In genomic region chr3:60409283-60409633, GRCm38 (mm10) we compare ENCODE assay signal across 10 mouse cellular contexts.
DNase-seq lines count a peak whose midpoint lies in the region; ATAC-seq and TF ChIP-seq lines count a peak whose summit lies in the region.
"Had no signal": no experiment of that assay in that cellular context is flagged by ENCODE, and none has a peak within 500 bp of the region (broad histone marks: within the 10 kb centered on the region; RNA-seq: fewer than 3 reads in every experiment).

No protein-coding gene starts in this region.

- ATAC-seq in embryonic facial prominence, embryonic 15.5 days (ENCODE audit: insufficient number of reproducible peaks, low FRiP score, low TSS enrichment, low read depth) = no peak
- no peak for ATAC-seq in kidney, postnatal 0 days (replicated peaks; ENCODE audit: low FRiP score, low read depth)
- no peak for ATAC-seq in stomach, embryonic 14.5 days (ENCODE audit: insufficient number of reproducible peaks, insufficient read depth, low FRiP score, low read depth)

- TF ChIP-seq CTCF in layer of hippocampus, adult 2 months (conservative IDR thresholded peaks at IDR 0.05) = no peak
- no peak for TF ChIP-seq CTCF in kidney, postnatal 0 days (IDR thresholded peaks at IDR 0.05; ENCODE audit: low read depth)

- peak overlapping the region; percentile 54 for H3K4me3 ChIP-seq in layer of hippocampus, adult 2 months
- H3K4me3 ChIP-seq in embryonic facial prominence, embryonic 15.5 days (replicated peaks) = 0 out of 2 replicates have a peak overlapping the region, but pooled peaks have one; percentile 31
- no peak overlapping the region; the same call in 1 of the 2 replicates for H3K4me3 ChIP-seq in kidney, postnatal 0 days (replicated peaks; ENCODE audit: low read depth, low read length)
- no peak overlapping the region for H3K4me3 ChIP-seq in stomach, embryonic 14.5 days (ENCODE audit: low read depth, low read length)
- H3K4me3 ChIP-seq: hindbrain, embryonic 15.5 days; neural tube, embryonic 13.5 days had no signal

- no peak for DNase-seq in layer of hippocampus, adult 2 months (ENCODE audit: low spot score in 2 of 2)
- DNase-seq in layer of hippocampus, adult 9-10 months (ENCODE audit: low spot score) = no peak
- no peak for DNase-seq in kidney, postnatal 0 days (ENCODE audit: low spot score)
- no peak for DNase-seq in urinary bladder, postnatal 25 days (ENCODE audit: low spot score)
- DNase-seq in cerebellum, adult 11 months = no peak
- no peak for DNase-seq in embryo, embryonic 11 days

- H3K4me1 ChIP-seq in embryonic facial prominence, embryonic 15.5 days = peaks cover 3% of the 10 kb centered on the region; the same call in 1 of the 2 replicates
- no peaks in the 10 kb centered on the region for H3K4me1 ChIP-seq in kidney, postnatal 0 days (replicated peaks; ENCODE audit: insufficient read depth, low read length)
- no peaks in the 10 kb centered on the region for H3K4me1 ChIP-seq in stomach, embryonic 14.5 days (ENCODE audit: control insufficient read depth, insufficient read depth, low read length)
- H3K4me1 ChIP-seq: hindbrain, embryonic 15.5 days; neural tube, embryonic 13.5 days had no signal

- H3K27me3 ChIP-seq in embryonic facial prominence, embryonic 15.5 days = no peaks in the 10 kb centered on the region
- no peaks in the 10 kb centered on the region for H3K27me3 ChIP-seq in kidney, postnatal 0 days (ENCODE audit: insufficient read depth, low read length)
- H3K27me3 ChIP-seq in stomach, embryonic 14.5 days (ENCODE audit: control insufficient read depth, insufficient read depth, low read length) = no peaks in the 10 kb centered on the region
- H3K27me3 ChIP-seq: hindbrain, embryonic 15.5 days; neural tube, embryonic 13.5 days had no signal

- H3K36me3 ChIP-seq in embryonic facial prominence, embryonic 15.5 days = no peaks in the 10 kb centered on the region
- no peaks in the 10 kb centered on the region for H3K36me3 ChIP-seq in kidney, postnatal 0 days (ENCODE audit: insufficient read depth, low read length)
- no peaks in the 10 kb centered on the region for H3K36me3 ChIP-seq in stomach, embryonic 14.5 days (ENCODE audit: control insufficient read depth, insufficient read depth, low read length)
- H3K36me3 ChIP-seq: hindbrain, embryonic 15.5 days; neural tube, embryonic 13.5 days had no signal

- peak overlapping the region; percentile 40 for H3K4me2 ChIP-seq in embryonic facial prominence, embryonic 15.5 days (replicated peaks)
- peak overlapping the region; percentile 46 for H3K4me2 ChIP-seq in kidney, postnatal 0 days (ENCODE audit: low read length)
- H3K4me2 ChIP-seq in stomach, embryonic 14.5 days (replicated peaks; ENCODE audit: low read depth, low read length) = peak overlapping the region; percentile 42; the same call in 1 of the 2 replicates
- H3K4me2 ChIP-seq: hindbrain, embryonic 15.5 days had no signal

- peak overlapping the region; percentile 76 for H3K27ac ChIP-seq in layer of hippocampus, adult 2 months
- H3K27ac ChIP-seq in embryonic facial prominence, embryonic 15.5 days (replicated peaks) = peak overlapping the region; percentile 77
- H3K27ac ChIP-seq in kidney, postnatal 0 days = peak overlapping the region; percentile 60
- H3K27ac ChIP-seq in stomach, embryonic 14.5 days (ENCODE audit: low read length) = no peak overlapping the region; the same call in 1 of the 2 replicates
- H3K27ac ChIP-seq: hindbrain, embryonic 15.5 days; neural tube, embryonic 13.5 days had no signal

- no peak overlapping the region for H3K9ac ChIP-seq in embryonic facial prominence, embryonic 15.5 days
- no peak overlapping the region for H3K9ac ChIP-seq in kidney, postnatal 0 days (ENCODE audit: low read depth, low read length)
- H3K9ac ChIP-seq in stomach, embryonic 14.5 days (replicated peaks; ENCODE audit: low read depth, low read length) = no peak overlapping the region; the same call in 1 of the 2 replicates
- H3K9ac ChIP-seq: hindbrain, embryonic 15.5 days; neural tube, embryonic 13.5 days had no signal

- H3K9me3 ChIP-seq in embryonic facial prominence, embryonic 15.5 days (replicated peaks) = no peaks in the 10 kb centered on the region
- H3K9me3 ChIP-seq in kidney, postnatal 0 days (replicated peaks; ENCODE audit: low read length) = no peaks in the 10 kb centered on the region
- H3K9me3 ChIP-seq in stomach, embryonic 14.5 days (ENCODE audit: control insufficient read depth, low read depth, low read length) = no peaks in the 10 kb centered on the region
- H3K9me3 ChIP-seq: hindbrain, embryonic 15.5 days; neural tube, embryonic 13.5 days had no signal

Comparison
In these comparisons a context has a peak if more than half of its experiments do, and no peak if none do; other contexts are left out.
1. H3K4me3 ChIP-seq: peak in layer of hippocampus, adult 2 months (single experiment) and embryonic facial prominence, embryonic 15.5 days (single experiment); none in kidney, postnatal 0 days (single experiment) and stomach, embryonic 14.5 days (single experiment).
2. Peak in every context shown above with its lines, with median percentiles within 50 percentile points of each other: H3K4me2 ChIP-seq.